Mouse (Mus musculus): ENCODE data around the gene Amer1.

DNA sequence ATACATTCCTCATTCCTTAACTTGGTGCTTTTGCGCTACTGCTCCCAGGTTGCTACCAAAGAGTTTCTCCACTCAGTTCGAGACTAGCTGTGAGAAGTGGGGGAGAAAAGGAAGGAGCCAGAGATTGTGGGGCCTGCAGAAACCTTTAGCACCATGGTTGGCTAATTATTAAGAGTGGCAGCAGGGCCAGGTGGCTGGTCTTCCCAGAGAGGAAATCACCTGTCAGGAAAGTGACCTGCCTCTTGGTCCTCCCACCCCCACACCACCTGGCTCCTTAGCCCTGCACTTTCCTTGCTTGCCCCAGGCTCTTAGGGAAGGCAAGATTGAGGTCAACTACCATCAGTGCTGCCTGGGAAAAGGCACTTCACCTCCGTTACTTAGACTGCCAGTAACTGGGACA, 469 bp upstream of the Amer1 start:
- TF ChIP-seq CTCF (IDR thresholded peaks at IDR 0.05; ENCODE audit: low read depth, low read length) (no peak), POLR2A (IDR thresholded peaks at IDR 0.05; ENCODE audit: borderline replicate concordance, low read depth, low read length) (no peak)
